Mouse (Mus musculus): ENCODE measurements around the gene Tmem132c. TPM values are rescaled to one million over a fixed set of nuclear protein-coding genes. Genes with fewer than 3 reads are reported as not detected.

Gene Tmem132c
- polyA plus RNA-seq, 1 experiment from 2014 or later = 0.39 TPM

GRCm38 (mm10) chr5:127482342-127482741 is 240.7 kb downstream of the Tmem132c start:
- H3K27ac ChIP-seq (ENCODE audit: low read length) = no peak overlapping the region
- H3K36me3 ChIP-seq (ENCODE audit: control insufficient read depth, insufficient read depth, low read length) = no peaks in the 10 kb centered on the region
- H3K9me3 ChIP-seq (ENCODE audit: control insufficient read depth, low read length) = no peaks in the 10 kb centered on the region
- no peak overlapping the region for H3K4me2 ChIP-seq (ENCODE audit: low read depth, low read length)
- 80% methylated on average over 3 of the region's 3 CpGs for WGBS
- no peak overlapping the region for H3K4me3 ChIP-seq (ENCODE audit: low read length)
- peaks cover 4% of the 10 kb centered on the region; the same call in 1 of the 2 replicates for H3K4me1 ChIP-seq (ENCODE audit: control insufficient read depth, insufficient read depth, low read length)
- no peaks in the 10 kb centered on the region for H3K27me3 ChIP-seq (replicated peaks; ENCODE audit: control insufficient read depth, insufficient read depth, low read length)
- H3K9ac ChIP-seq (ENCODE audit: low read depth, low read length) = no peak overlapping the region
- ATAC-seq = no peak

DNA sequence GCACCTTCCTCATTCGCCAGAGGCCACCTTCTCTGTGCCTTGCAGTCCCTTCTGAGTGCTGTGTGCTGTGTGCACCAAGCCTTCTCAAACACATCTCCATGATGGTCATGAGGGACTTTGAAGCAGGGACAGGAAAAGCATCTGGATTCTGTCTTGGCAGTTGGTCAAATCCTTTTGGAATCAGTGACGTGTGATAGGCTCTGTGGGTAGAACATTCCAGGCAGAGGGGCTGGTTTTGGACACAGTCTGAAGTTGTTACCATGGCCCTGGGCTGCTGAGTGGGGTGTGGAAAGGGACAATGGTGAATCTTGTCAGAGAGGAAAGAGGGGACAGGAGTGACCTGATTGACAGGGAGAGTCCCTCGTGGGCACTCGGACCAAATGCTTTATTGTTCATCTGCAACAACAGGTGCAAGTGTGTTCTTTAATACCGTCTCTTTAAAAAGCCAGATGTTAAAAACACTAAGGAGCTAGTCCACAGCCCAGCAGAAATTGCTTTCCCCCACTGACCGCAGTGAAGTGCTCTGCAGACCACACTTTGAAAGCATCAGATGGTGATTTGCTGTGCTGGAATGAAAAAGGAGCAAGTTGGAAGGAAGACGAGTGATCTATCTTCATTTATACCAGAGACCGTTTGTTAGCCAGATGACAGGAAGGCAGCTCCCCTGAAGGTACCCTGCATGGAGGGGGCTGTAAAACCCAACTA is 242.5 kb downstream of the Tmem132c start:
- Histone ChIP-seq H3K27me3 (replicated peaks; ENCODE audit: control insufficient read depth, insufficient read depth, low read length) (no peaks in the 10 kb centered on the region), H3K4me1 (ENCODE audit: control insufficient read depth, insufficient read depth, low read length) (peaks cover 4% of the 10 kb centered on the region; the same call in 1 of the 2 replicates), H3K9ac (ENCODE audit: low read depth, low read length) (no peak overlapping the region), H3K9me3 (ENCODE audit: control insufficient read depth, low read length) (no peaks in the 10 kb centered on the region), H3K36me3 (ENCODE audit: control insufficient read depth, insufficient read depth, low read length) (no peaks in the 10 kb centered on the region), H3K4me2 (ENCODE audit: low read depth, low read length) (no peak overlapping the region), H3K4me3 (ENCODE audit: low read length) (no peak overlapping the region), H3K27ac (ENCODE audit: low read length) (no peak overlapping the region)
- no peak for ATAC-seq
- 36% methylated on average over 8 of the region's 8 CpGs for WGBS

- WGBS = 24% methylated on average over 13 of the region's 13 CpGs
- no peak overlapping the region for H3K4me3 ChIP-seq (ENCODE audit: low read length)
- H3K27me3 ChIP-seq (replicated peaks; ENCODE audit: control insufficient read depth, insufficient read depth, low read length) = no peaks in the 10 kb centered on the region
- no peak overlapping the region for H3K27ac ChIP-seq (ENCODE audit: low read length)
- ATAC-seq = no peak
- no peak overlapping the region for H3K4me2 ChIP-seq (ENCODE audit: low read depth, low read length)
- H3K9me3 ChIP-seq (ENCODE audit: control insufficient read depth, low read length) = no peaks in the 10 kb centered on the region
- H3K36me3 ChIP-seq (ENCODE audit: control insufficient read depth, insufficient read depth, low read length) = no peaks in the 10 kb centered on the region
- H3K4me1 ChIP-seq (ENCODE audit: control insufficient read depth, insufficient read depth, low read length) = peaks cover 4% of the 10 kb centered on the region; the same call in 1 of the 2 replicates
- no peak overlapping the region for H3K9ac ChIP-seq (ENCODE audit: low read depth, low read length)
Observed at GRCm38 (mm10) chr5:127484813-127485486, 243.3 kb downstream of the Tmem132c start.

- Histone ChIP-seq H3K9me3 (ENCODE audit: control insufficient read depth, low read length) (no peaks in the 10 kb centered on the region), H3K4me1 (ENCODE audit: control insufficient read depth, insufficient read depth, low read length) (peaks cover 4% of the 10 kb centered on the region; the same call in 1 of the 2 replicates), H3K27ac (ENCODE audit: low read length) (no peak overlapping the region), H3K9ac (ENCODE audit: low read depth, low read length) (no peak overlapping the region), H3K4me3 (ENCODE audit: low read length) (no peak overlapping the region), H3K36me3 (ENCODE audit: control insufficient read depth, insufficient read depth, low read length) (no peaks in the 10 kb centered on the region), H3K4me2 (ENCODE audit: low read depth, low read length) (no peak overlapping the region), H3K27me3 (replicated peaks; ENCODE audit: control insufficient read depth, insufficient read depth, low read length) (no peaks in the 10 kb centered on the region)
- ATAC-seq = no peak
- WGBS = 87% methylated on average over 6 of the region's 6 CpGs
Observed at GRCm38 (mm10) chr5:127487190-127487589, 245.6 kb downstream of the Tmem132c start.

DNA sequence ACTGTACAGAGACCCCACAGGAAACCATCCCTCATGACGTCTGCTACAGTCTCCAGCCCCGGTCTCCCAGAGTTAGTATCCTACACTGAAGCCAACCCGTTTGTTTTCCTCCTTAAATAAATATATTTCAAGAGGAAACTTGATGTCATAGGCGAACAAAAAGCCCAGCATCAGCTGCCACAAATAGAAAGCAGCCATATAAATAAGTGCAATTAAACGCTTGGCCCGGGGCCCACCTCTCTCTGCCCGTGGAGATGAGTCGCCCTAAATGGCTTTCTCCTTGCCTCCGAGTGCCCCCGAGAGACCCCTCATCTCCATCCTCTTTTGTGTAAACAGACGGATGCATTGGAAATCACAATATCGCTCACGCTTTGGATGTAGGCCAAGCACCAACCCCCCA is 247.1 kb downstream of the Tmem132c start:
- 63% methylated on average over 13 of the region's 13 CpGs for WGBS
- Histone ChIP-seq H3K36me3 (ENCODE audit: control insufficient read depth, insufficient read depth, low read length) (no peaks in the 10 kb centered on the region), H3K9me3 (ENCODE audit: control insufficient read depth, low read length) (no peaks in the 10 kb centered on the region), H3K4me1 (ENCODE audit: control insufficient read depth, insufficient read depth, low read length) (peaks cover 4% of the 10 kb centered on the region; the same call in 1 of the 2 replicates), H3K4me2 (ENCODE audit: low read depth, low read length) (no peak overlapping the region), H3K27ac (ENCODE audit: low read length) (no peak overlapping the region), H3K4me3 (ENCODE audit: low read length) (no peak overlapping the region), H3K27me3 (replicated peaks; ENCODE audit: control insufficient read depth, insufficient read depth, low read length) (no peaks in the 10 kb centered on the region), H3K9ac (ENCODE audit: low read depth, low read length) (no peak overlapping the region)
- no peak for ATAC-seq

DNA sequence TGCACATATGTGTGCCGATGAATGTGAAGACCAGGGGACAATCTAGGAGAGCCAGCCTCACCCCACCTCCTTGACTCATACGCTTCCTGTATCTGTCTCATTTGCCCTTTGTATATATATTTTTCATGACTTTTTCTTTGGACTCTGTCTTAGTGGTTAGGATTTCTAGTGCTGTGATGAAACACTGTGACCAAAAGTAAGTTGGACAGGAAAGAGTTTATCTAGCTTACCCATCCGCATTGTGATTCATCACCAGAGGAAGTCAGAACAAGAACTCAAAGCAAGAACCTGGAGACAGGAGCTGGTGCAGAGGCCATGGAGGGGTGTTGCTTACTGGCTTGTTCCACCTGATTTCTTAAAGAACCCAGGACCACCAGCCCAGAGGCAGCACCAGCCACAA is 250.1 kb downstream of the Tmem132c start:
- no peak overlapping the region for H3K4me3 ChIP-seq (ENCODE audit: low read length)
- WGBS = 81% methylated on average over 3 of the region's 3 CpGs
- no peaks in the 10 kb centered on the region for H3K4me1 ChIP-seq (ENCODE audit: control insufficient read depth, insufficient read depth, low read length)
- ATAC-seq = no peak
- H3K36me3 ChIP-seq (ENCODE audit: control insufficient read depth, insufficient read depth, low read length) = no peaks in the 10 kb centered on the region
- H3K9ac ChIP-seq (ENCODE audit: low read depth, low read length) = no peak overlapping the region
- no peaks in the 10 kb centered on the region for H3K27me3 ChIP-seq (replicated peaks; ENCODE audit: control insufficient read depth, insufficient read depth, low read length)
- no peaks in the 10 kb centered on the region for H3K9me3 ChIP-seq (ENCODE audit: control insufficient read depth, low read length)
- H3K4me2 ChIP-seq (ENCODE audit: low read depth, low read length) = no peak overlapping the region
- no peak overlapping the region for H3K27ac ChIP-seq (ENCODE audit: low read length)

- ATAC-seq = no peak
- Histone ChIP-seq H3K4me2 (ENCODE audit: low read depth, low read length) (no peak overlapping the region), H3K4me1 (ENCODE audit: control insufficient read depth, insufficient read depth, low read length) (no peaks in the 10 kb centered on the region), H3K4me3 (ENCODE audit: low read length) (no peak overlapping the region), H3K9ac (ENCODE audit: low read depth, low read length) (no peak overlapping the region), H3K27ac (ENCODE audit: low read length) (no peak overlapping the region), H3K9me3 (ENCODE audit: control insufficient read depth, low read length) (no peaks in the 10 kb centered on the region), H3K36me3 (ENCODE audit: control insufficient read depth, insufficient read depth, low read length) (no peaks in the 10 kb centered on the region), H3K27me3 (replicated peaks; ENCODE audit: control insufficient read depth, insufficient read depth, low read length) (no peaks in the 10 kb centered on the region)
- 52% methylated on average over 7 of the region's 7 CpGs for WGBS
Observed at GRCm38 (mm10) chr5:127496895-127497294, 255.3 kb downstream of the Tmem132c start.

DNA sequence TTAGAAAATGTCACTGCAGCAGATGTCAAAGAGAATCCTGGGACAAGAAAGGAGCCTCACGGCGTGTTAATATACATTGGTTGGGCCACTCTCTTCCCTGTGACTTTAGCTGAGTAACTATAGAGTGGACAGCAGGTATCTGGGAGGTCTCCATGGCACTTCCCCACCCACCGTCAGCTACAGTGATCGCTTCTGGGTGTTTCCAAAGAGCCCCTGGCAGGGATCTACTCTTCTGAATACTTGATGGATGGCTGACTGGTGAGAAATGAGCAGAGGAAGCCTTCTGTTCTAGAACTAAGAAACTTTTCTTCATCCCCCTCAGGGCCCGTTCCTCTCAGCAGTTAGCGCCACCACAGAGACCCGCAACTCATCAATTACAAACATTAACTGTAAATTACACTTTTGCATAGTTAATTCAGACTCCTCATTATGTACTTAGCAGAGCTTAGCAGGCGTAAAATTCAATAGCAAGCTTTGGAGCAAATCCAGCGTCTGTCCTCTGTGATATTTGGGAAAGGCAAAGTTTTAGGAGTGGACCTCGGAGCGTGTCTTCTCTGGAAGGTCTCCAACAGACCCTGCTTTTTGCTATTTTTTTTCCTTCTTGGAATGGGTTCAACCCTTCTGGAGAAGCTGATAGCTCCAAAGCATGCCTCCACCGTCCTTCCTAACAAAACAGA is 257.7 kb downstream of the Tmem132c start:
- H3K9me3 ChIP-seq (ENCODE audit: control insufficient read depth, low read length) = no peaks in the 10 kb centered on the region
- no peaks in the 10 kb centered on the region for H3K36me3 ChIP-seq (ENCODE audit: control insufficient read depth, insufficient read depth, low read length)

DNA sequence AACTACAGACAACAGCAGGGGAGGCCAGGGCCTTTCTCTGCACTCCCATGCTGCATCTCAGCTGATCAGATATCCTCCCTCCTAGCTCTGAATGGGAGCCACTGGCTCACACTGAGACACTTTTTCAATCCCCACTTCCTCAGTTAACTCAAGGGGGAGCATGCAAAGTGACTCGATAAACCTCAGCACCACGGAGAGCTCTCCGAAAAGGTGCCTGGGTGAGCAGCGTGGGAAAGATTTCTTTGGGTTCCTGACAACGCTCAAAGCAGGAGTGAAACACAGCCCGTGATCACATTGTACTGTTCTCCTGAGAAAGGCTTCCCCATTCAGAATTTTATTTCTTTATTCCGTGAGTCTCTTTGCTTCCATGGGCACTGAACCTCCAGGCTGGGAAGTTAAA is 261.2 kb downstream of the Tmem132c start:
- Histone ChIP-seq H3K4me3 (ENCODE audit: low read length) (no peak overlapping the region), H3K4me1 (ENCODE audit: control insufficient read depth, insufficient read depth, low read length) (no peaks in the 10 kb centered on the region), H3K27ac (ENCODE audit: low read length) (no peak overlapping the region), H3K9ac (ENCODE audit: low read depth, low read length) (no peak overlapping the region), H3K27me3 (replicated peaks; ENCODE audit: control insufficient read depth, insufficient read depth, low read length) (no peaks in the 10 kb centered on the region), H3K36me3 (ENCODE audit: control insufficient read depth, insufficient read depth, low read length) (no peaks in the 10 kb centered on the region), H3K4me2 (ENCODE audit: low read depth, low read length) (no peak overlapping the region), H3K9me3 (ENCODE audit: control insufficient read depth, low read length) (no peaks in the 10 kb centered on the region)
- WGBS = 22% methylated on average over 7 of the region's 7 CpGs
- no peak for ATAC-seq

More for the DNA sequence above, 257.7 kb downstream of the Tmem132c start:
- WGBS = 65% methylated on average over 12 of the region's 12 CpGs
- Histone ChIP-seq H3K4me1 (ENCODE audit: control insufficient read depth, insufficient read depth, low read length) (no peaks in the 10 kb centered on the region), H3K27ac (ENCODE audit: low read length) (no peak overlapping the region), H3K4me2 (ENCODE audit: low read depth, low read length) (no peak overlapping the region), H3K27me3 (replicated peaks; ENCODE audit: control insufficient read depth, insufficient read depth, low read length) (no peaks in the 10 kb centered on the region), H3K4me3 (ENCODE audit: low read length) (no peak overlapping the region), H3K9ac (ENCODE audit: low read depth, low read length) (no peak overlapping the region)
- ATAC-seq = no peak

Measured in intestine, embryonic 16.5 days (tissue).